Mouse (Mus musculus) E14TG2a.4 (cell line): ENCODE results near the gene Mansc4.

Experiments
- CTCF ChIP-seq: conservative IDR thresholded peaks from 2 replicates; pipeline ENCODE4 v1.5.1; 2014; ENCODE audit warnings: low read length
- NANOG ChIP-seq: IDR thresholded peaks from 2 replicates; pipeline ENCODE4 v1.6.1; 2014; ENCODE audit warnings: borderline replicate concordance, low read length, mixed read lengths

DNA sequence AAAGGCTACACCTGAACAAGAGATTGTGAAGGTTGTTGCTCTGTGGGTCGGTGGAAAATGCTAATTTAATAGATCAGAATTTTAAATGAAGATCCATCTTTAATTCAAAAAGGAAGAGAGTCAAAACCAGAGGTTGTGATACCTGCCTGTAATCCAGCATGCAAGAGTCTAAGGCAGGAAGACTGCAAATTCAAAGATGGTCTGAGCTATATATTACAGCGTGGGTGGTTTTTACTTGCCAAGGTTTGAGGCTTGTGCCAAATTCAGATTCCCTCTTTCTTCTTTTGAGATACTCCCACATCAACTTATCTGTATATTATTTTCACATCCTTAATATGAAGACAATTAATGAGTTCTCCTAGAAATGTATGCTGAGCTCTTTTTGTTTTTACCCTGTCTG is 58.4 kb downstream of the Mansc4 start:
- TF ChIP-seq CTCF (no peak), NANOG (no peak)
